Mouse (Mus musculus) liver, postnatal 0 days (tissue): Measurements from ENCODE around the gene Sema3a. TPM values are rescaled to one million over a fixed set of nuclear protein-coding genes. Genes with fewer than 3 reads are reported as not detected.

Experiments
- ATAC-seq: fragments of 200-750 bp; cut with Nextera tagmentation; 2 replicates; pipeline ENCODE4 v1.8.0; 2017; ENCODE audit warnings: mild to moderate bottlenecking, moderate library complexity
- DNase-seq: peaks from one replicate; pipeline ENCODE4 v3.0.0-alpha.2; 2016
- H3K27ac ChIP-seq: fragments of 300-500 bp; sonication (generic); 2 replicates; pipeline ENCODE4 v1.5.1; 2014; ENCODE audit warnings: antibody characterized with exemption, moderate library complexity, mild to moderate bottlenecking, low read depth
- H3K27me3 ChIP-seq: fragments of 300-500 bp; sonication (generic); 2 replicates; pipeline ENCODE4 v1.6.1; 2014; ENCODE audit warnings: low read length, control low read depth, mixed read lengths; ENCODE audit not compliant: insufficient read depth
- H3K36me3 ChIP-seq: fragments of 300-500 bp; sonication (generic); replicated peaks from 2 replicates; pipeline ENCODE4 v1.6.1; 2014; ENCODE audit warnings: mild to moderate bottlenecking, control low read depth, low read length, moderate library complexity, mixed read lengths; ENCODE audit not compliant: insufficient read depth
- H3K4me1 ChIP-seq: fragments of 300-500 bp; sonication (generic); 2 replicates; pipeline ENCODE4 v1.6.1; 2014; ENCODE audit warnings: antibody characterized with exemption, mild to moderate bottlenecking, control low read depth; ENCODE audit not compliant: insufficient read depth
- H3K4me2 ChIP-seq: fragments of 300-500 bp; sonication (generic); 2 replicates; pipeline ENCODE4 v1.6.1; 2014; ENCODE audit warnings: low read depth, mild to moderate bottlenecking, low read length, moderate library complexity, mixed read lengths
- H3K4me3 ChIP-seq: fragments of 300-500 bp; sonication (generic); 2 replicates; pipeline ENCODE4 v1.5.1; 2014; ENCODE audit warnings: low read depth, low read length
- H3K9ac ChIP-seq: fragments of 300-500 bp; sonication (generic); replicated peaks from 2 replicates; pipeline ENCODE4 v1.6.1; 2014; ENCODE audit warnings: mild to moderate bottlenecking, moderate library complexity
- H3K9me3 ChIP-seq: fragments of 300-500 bp; sonication (generic); 2 replicates; pipeline ENCODE4 v1.6.1; 2016; ENCODE audit warnings: mild to moderate bottlenecking, control low read depth, low read length, mixed read lengths
- CTCF ChIP-seq: sonication (generic); IDR thresholded peaks from 2 replicates; pipeline ENCODE4 v1.5.1; 2016; ENCODE audit warnings: antibody characterized with exemption, low read depth
- EP300 ChIP-seq: IDR thresholded peaks from 2 replicates; pipeline ENCODE4 v1.6.1; 2016; ENCODE audit warnings: antibody characterized with exemption, low read depth, mild to moderate bottlenecking
- WGBS: fragments of 180-500 bp; shearing (Covaris S2); extraction: QIAGEN DNeasy Blood & Tissue Kit; methylation state at CpG from one replicate; pipeline ENCODE4 v1.1.7; 2014; ENCODE audit not compliant: insufficient replicate concordance; 5-methylcytosine and 5-hydroxymethylcytosine counted together
- polyA plus RNA-seq: library from polyadenylated mRNA; unstranded; fragments of >200 nt; fragmentation: Nextera tagmentation; extraction: Ambion mirVana; gene quantifications from 2 replicates; pipeline ENCODE4 v1.2.1, GENCODE M21; 2015

Sema3a gene
- polyA plus RNA-seq, 1 experiment from 2014 or later, result 0.46 TPM

GRCm38 (mm10) chr5:13428702-13429101, 303.5 kb downstream of the Sema3a start:
- Histone ChIP-seq H3K4me1 (no peaks in the 10 kb centered on the region), H3K9ac (no peak overlapping the region), H3K27ac (no peak overlapping the region), H3K36me3 (no peaks in the 10 kb centered on the region), H3K27me3 (no peaks in the 10 kb centered on the region), H3K9me3 (no peaks in the 10 kb centered on the region), H3K4me2 (no peak overlapping the region), H3K4me3 (no peak overlapping the region)
- no peak for TF ChIP-seq EP300
- no peak for TF ChIP-seq CTCF
- 51% methylated on average over 1 of the region's 1 CpGs for WGBS
- ATAC-seq (no peak), DNase-seq (no peak)

- no peaks in the 10 kb centered on the region for H3K27me3 ChIP-seq
- ATAC-seq, result no peak
- 73% methylated on average over 2 of the region's 2 CpGs for WGBS
- no peaks in the 10 kb centered on the region for H3K36me3 ChIP-seq
- no peak for DNase-seq
- H3K4me3 ChIP-seq, result no peak overlapping the region
- no peak overlapping the region for H3K9ac ChIP-seq
- TF ChIP-seq EP300 (no peak), CTCF (no peak)
- H3K27ac ChIP-seq, result no peak overlapping the region
- H3K4me1 ChIP-seq, result no peaks in the 10 kb centered on the region
- no peaks in the 10 kb centered on the region for H3K9me3 ChIP-seq
- H3K4me2 ChIP-seq, result no peak overlapping the region
These were observed 306.6 kb downstream of the Sema3a start for GRCm38 (mm10) chr5:13431827-13432226.

GRCm38 (mm10) chr5:13432574-13432973, 307.4 kb downstream of the Sema3a start:
- 55% methylated on average over 3 of the region's 3 CpGs for WGBS
- no peak for ATAC-seq

GRCm38 (mm10) chr5:13433303-13433702, 308.1 kb downstream of the Sema3a start:
- H3K9me3 ChIP-seq, result no peaks in the 10 kb centered on the region
- WGBS, result 66% methylated on average over 2 of the region's 2 CpGs
- H3K9ac ChIP-seq, result no peak overlapping the region
- DNase-seq, result no peak
- no peaks in the 10 kb centered on the region for H3K27me3 ChIP-seq
- H3K4me1 ChIP-seq, result no peaks in the 10 kb centered on the region
- ATAC-seq, result no peak
- no peak overlapping the region for H3K4me3 ChIP-seq
- no peak overlapping the region for H3K27ac ChIP-seq
- no peak overlapping the region for H3K4me2 ChIP-seq
- TF ChIP-seq EP300 (no peak), CTCF (no peak)
- H3K36me3 ChIP-seq, result no peaks in the 10 kb centered on the region

More at GRCm38 (mm10) chr5:13432574-13432973, 307.4 kb downstream of the Sema3a start:
- Histone ChIP-seq H3K4me1 (no peaks in the 10 kb centered on the region), H3K36me3 (no peaks in the 10 kb centered on the region), H3K9ac (no peak overlapping the region), H3K4me3 (no peak overlapping the region), H3K9me3 (no peaks in the 10 kb centered on the region), H3K27me3 (no peaks in the 10 kb centered on the region), H3K4me2 (no peak overlapping the region), H3K27ac (no peak overlapping the region)
- TF ChIP-seq EP300 (no peak), CTCF (no peak)
- DNase-seq, result no peak

- Histone ChIP-seq H3K4me2 (no peak overlapping the region), H3K4me3 (no peak overlapping the region), H3K9ac (no peak overlapping the region), H3K36me3 (no peaks in the 10 kb centered on the region), H3K9me3 (no peaks in the 10 kb centered on the region), H3K27me3 (no peaks in the 10 kb centered on the region), H3K4me1 (no peaks in the 10 kb centered on the region), H3K27ac (no peak overlapping the region)
- ATAC-seq (no peak), DNase-seq (no peak)
- TF ChIP-seq EP300 (no peak), CTCF (no peak)
These were observed 315.9 kb downstream of the Sema3a start for GRCm38 (mm10) chr5:13441112-13441511.

- Histone ChIP-seq H3K27ac (no peak overlapping the region), H3K9ac (no peak overlapping the region), H3K36me3 (no peaks in the 10 kb centered on the region), H3K27me3 (no peaks in the 10 kb centered on the region), H3K4me1 (no peaks in the 10 kb centered on the region), H3K9me3 (no peaks in the 10 kb centered on the region), H3K4me3 (no peak overlapping the region), H3K4me2 (no peak overlapping the region)
- 56% methylated on average over 1 of the region's 1 CpGs for WGBS
- DNase-seq (no peak), ATAC-seq (no peak)
- no peak for TF ChIP-seq EP300
- no peak for TF ChIP-seq CTCF
These were observed 335.2 kb downstream of the Sema3a start for GRCm38 (mm10) chr5:13460182-13461001.

- H3K9ac ChIP-seq, result no peak overlapping the region
- H3K4me2 ChIP-seq, result no peak overlapping the region
- 62% methylated on average over 7 of the region's 7 CpGs for WGBS
- DNase-seq, result no peak
- no peak for ATAC-seq
- no peak for TF ChIP-seq CTCF
- TF ChIP-seq EP300, result no peak
- no peak overlapping the region for H3K27ac ChIP-seq
- no peaks in the 10 kb centered on the region for H3K9me3 ChIP-seq
- H3K4me3 ChIP-seq, result no peak overlapping the region
- no peaks in the 10 kb centered on the region for H3K36me3 ChIP-seq
- H3K4me1 ChIP-seq, result no peaks in the 10 kb centered on the region
- H3K27me3 ChIP-seq, result no peaks in the 10 kb centered on the region
These were observed 343.6 kb downstream of the Sema3a start for GRCm38 (mm10) chr5:13468856-13469255.
